Mouse (Mus musculus): ENCODE results near the gene Wdr73.

GRCm38 (mm10) chr7:80865521-80865920, 35.5 kb downstream of the Wdr73 start:
- no peak for TF ChIP-seq CTCF (IDR thresholded peaks at IDR 0.05; ENCODE audit: extremely low read depth, insufficient read length, insufficient replicate concordance, low read depth, low read length)
- no peak for TF ChIP-seq POLR2A (IDR thresholded peaks at IDR 0.05; ENCODE audit: low read depth, low read length)
